Mouse (Mus musculus): ENCODE data around the gene Adam15. TPM values are rescaled to one million over a fixed set of nuclear protein-coding genes. Genes with fewer than 3 reads are reported as not detected.

The Adam15 gene
- total RNA-seq (2023) = 100 and 106 TPM in 2 replicates

DNA sequence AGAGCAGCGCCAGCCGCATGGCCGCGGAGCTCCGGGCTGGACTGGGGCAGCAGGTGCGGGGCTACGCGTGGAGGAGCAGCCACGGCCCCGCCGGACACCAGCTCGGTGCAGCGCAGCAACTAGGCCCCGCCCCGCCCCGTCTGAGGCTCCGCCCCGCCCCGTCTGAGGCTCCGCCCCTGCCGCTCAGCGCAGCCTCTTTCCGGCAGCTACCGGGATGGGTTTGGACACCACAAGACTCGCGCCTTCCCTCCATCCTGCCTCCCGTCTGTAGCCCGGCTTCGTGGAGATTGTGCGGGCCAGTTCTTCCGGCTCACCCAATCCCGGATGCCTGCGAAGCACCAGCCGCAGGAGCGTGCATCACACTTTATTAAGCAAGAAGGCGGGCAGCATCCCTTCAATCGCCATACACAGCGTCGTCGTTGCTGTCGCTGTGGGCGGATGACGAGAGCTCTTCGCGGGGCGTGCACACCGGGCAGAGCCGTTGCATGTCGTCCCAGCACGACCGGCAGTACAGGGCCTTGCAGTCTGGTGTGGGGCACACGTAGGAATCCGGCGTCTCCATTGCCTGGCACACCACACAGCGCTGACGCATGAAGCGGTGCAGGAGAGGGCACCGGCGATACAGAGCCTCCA lies at the start of gene Adam15:
Gene Adam15 (minus strand): TSS at position 128 of the 633 bp plus-strand sequence.

DNA sequence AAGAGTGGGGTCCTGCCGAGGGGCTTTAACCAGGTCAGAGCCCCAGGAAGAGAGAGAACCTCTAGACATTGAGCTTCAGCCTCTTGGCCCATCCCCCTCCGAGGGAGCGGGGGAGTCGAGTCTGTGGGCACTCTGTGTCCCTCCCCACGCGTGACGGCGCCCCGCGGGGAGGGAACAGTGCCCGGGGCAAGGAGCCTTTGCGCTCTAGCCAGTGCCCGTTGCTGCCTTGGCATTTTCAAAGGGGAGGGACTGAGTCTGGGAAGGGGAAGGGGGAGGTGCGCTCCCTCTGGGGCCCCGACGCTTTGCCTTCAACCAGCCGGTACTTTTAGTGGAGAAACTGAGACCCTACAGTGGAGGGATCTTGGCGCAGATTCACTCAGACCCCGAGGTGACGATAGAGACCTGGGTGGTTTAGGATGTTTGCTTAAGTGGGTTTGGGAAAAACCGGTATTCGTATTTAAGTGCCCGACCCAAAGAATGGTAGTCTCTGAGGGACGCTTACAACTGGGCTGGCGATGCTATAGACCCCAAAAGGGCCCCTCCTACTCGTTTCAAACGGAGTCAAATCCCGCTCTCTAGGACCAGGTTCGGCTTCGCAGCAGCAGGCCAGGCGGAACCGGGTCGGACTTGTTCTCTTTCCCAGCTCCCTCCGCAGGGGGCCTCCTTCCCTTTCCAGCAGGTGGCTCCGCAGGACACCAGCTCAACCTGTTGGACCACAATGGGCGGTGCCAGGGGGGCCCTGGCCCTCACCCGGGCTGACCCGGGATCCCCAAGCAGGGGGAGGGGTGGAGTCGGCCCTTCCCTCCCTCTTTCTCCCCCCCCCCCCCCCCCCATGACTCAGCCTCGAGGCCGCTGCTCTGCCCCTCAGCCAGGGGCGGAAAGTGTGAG lies 44.5 kb upstream of the Adam15 start, which contains the start of gene Zbtb7b:
Gene Zbtb7b (minus strand): TSS at position 771 of the 888 bp plus-strand sequence.

DNA sequence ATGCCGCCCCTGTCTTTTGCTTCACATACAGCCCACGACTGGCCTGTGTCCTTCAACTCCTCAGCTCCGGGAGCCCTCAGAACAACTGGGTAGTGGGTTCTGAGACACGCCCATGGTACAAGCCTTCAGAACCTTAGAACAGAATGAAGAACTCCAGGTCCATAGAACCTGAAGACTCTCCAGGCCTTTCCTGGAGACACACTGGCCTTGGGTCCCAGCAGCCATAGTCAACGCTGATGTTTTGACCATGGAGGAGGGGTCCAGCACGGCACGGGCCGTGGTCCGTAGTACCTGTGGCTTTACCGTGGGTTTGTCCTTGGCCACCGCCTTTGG lies 15.3 kb upstream of the Adam15 start, which contains the start of gene Dcst1:
Gene Dcst1 (minus strand): TSS at position 101 of the 333 bp plus-strand sequence.

DNA sequence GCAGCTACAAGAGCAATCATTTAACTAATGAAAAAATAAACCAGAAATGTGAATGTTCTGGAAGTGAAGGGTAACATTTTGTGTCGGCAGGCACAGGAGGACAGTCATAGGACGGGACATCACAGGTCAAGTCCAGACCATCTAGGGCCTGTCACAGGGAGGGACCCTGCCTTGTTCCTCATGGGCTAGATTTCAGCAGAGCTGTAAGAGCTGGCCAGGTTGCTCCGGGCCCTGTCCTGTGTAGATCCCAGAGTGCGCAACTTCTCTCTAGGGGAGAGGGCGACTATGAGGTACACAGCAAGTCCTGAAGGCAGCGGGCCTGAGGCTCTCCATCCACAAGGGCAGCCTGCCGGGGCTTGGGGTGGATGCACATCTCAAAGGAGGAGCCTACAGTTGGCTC lies 11.9 kb upstream of the Adam15 start, which contains the start of gene Dcst2:
Gene Dcst2 (plus strand): TSS at position 301 of the 400 bp plus-strand sequence.

DNA sequence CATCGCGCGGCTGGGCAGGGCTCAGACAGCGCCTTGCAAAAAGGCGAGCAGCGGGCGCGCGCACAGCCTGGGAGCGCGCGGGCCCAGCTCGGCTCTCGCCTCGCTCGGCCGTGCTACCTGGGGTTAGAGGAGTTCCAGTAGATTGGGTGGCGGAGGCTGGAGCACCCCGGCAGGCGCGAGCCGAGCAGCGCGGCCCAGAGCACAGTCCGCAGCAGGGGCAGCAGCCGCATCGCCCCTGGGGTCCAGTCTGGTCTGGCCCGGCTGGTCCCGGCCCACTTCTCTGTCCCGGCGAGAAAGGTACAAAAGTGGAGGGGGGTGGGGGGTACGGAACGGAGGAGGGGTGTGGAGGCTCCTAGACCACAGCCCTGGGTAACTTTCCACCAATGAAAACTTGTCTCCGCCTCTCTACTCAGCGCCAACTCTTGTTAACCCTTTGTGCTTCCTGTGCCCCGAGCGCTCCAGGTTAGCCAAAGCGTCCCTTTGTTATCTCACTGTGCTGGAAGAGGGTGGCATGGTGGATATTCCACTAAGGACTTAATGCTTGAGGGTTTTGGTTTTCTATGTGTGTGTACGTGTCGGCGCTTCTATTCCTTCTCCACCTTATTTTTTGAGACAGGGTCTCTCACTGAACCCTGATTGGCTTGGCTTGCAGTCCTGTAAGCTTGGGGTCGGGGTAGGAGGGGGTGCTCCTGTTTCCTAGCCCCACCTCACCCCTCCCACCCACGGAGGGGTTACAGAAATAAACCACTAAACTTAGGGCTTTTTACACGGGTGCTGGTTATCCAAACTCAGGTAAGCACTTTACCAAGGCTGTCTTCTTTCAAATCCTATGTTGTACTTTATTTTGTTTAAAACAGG lies 11.8 kb downstream of the Adam15 start, which contains the start of gene Efna4:
Gene Efna4 (minus strand): TSS at position 308 of the 858 bp plus-strand sequence.

DNA sequence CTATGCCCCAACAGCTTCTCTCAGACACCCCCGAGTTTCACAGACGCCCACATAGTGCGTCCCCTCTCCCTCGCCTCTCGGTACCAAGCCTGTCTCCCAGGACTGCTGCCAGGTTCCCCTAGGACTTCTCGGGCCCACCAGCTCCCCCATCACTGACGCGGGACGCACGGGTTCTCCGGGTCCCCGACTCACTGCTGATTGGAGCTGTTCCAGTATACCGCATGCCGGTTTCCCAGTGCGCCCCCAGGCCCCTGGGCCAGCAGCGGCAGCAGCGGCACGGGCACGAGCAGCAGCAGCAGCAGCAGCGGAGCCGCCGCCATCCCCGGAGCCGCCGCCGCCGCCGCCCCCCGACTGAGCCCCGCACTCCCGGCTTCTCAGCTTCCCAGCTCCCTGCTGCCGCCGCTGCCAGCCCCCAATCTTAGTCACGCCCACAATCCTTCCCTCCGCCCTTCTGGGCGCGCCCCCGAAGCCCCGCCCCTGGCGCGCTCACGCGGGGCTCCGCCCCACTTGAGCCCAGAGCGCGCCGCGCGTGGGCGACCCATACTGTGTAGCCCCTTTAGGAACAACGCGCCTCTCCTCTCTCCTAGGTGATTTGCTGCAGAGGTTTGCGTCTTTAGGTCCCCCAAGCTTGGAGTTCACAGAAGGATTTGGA lies 27.2 kb downstream of the Adam15 start, which contains the start of gene Efna3:
Gene Efna3 (minus strand): TSS at position 452 of the 652 bp plus-strand sequence.

Other genes with a start within 250 kb of the Adam15 start
- gene Gm43738, start 248.9 kb downstream of the Adam15 start, total RNA-seq (2023) = not detected in 2 replicates
- gene Fdps, start 248.0 kb downstream of the Adam15 start, total RNA-seq (2023) = 19.3 and 28.2 TPM in 2 replicates
- gene Pklr, start 213.9 kb downstream of the Adam15 start, total RNA-seq (2023) = 0.32 and 1.0 TPM in 2 replicates
- not detected in 2 replicates for gene Hcn3, start 189.8 kb downstream of the Adam15 start, total RNA-seq (2023)
- 52.6 and 57.6 TPM in 2 replicates for gene Clk2, start 185.2 kb downstream of the Adam15 start, total RNA-seq (2023)
- 34.0 and 35.9 TPM in 2 replicates for gene Scamp3, start 172.5 kb downstream of the Adam15 start, total RNA-seq (2023)
- gene Fam189b, start 166.9 kb downstream of the Adam15 start, total RNA-seq (2023) = 5.8 and 6.9 TPM in 2 replicates
- 78.7 and 83.6 TPM in 2 replicates for gene Gba, start 147.1 kb downstream of the Adam15 start, total RNA-seq (2023)
- gene Thbs3, start 134.8 kb downstream of the Adam15 start, total RNA-seq (2023) = 1.1 and 1.2 TPM in 2 replicates
- 50.5 and 53.4 TPM in 2 replicates for gene Mtx1, start 122.9 kb downstream of the Adam15 start, total RNA-seq (2023)
- not detected in 2 replicates for gene Muc1, start 120.9 kb downstream of the Adam15 start, total RNA-seq (2023)
- 29.1 and 52.6 TPM in 2 replicates for gene Krtcap2, start 104.0 kb downstream of the Adam15 start, total RNA-seq (2023)
- 0.41 and 0.88 TPM in 2 replicates for gene Trim46, start 103.7 kb downstream of the Adam15 start, total RNA-seq (2023)
- gene Dpm3, start 90.6 kb downstream of the Adam15 start, total RNA-seq (2023) = 32.9 and 36.0 TPM in 2 replicates
- 16.1 and 18.9 TPM in 2 replicates for gene Slc50a1, start 79.4 kb downstream of the Adam15 start, total RNA-seq (2023)
- not detected in 2 replicates for gene Efna1, start 68.9 kb downstream of the Adam15 start, total RNA-seq (2023)
- not detected in 2 replicates for gene Efna3, start 27.0 kb downstream of the Adam15 start, total RNA-seq (2023)
- not detected in 2 replicates for gene Efna4, start 12.0 kb downstream of the Adam15 start, total RNA-seq (2023)
- not detected in 2 replicates for gene Dcst2, start 12.0 kb upstream of the Adam15 start, total RNA-seq (2023)
- gene Dcst1, start 15.3 kb upstream of the Adam15 start, total RNA-seq (2023) = not detected in 2 replicates
- 127 and 136 TPM in 2 replicates for gene Zbtb7b, start 44.8 kb upstream of the Adam15 start, total RNA-seq (2023)
- not detected in 2 replicates for gene Lenep, start 52.8 kb upstream of the Adam15 start, total RNA-seq (2023)
- gene Flad1, start 61.9 kb upstream of the Adam15 start, total RNA-seq (2023) = 10.6 and 12.5 TPM in 2 replicates
- gene Cks1b, start 68.4 kb upstream of the Adam15 start, total RNA-seq (2023) = 34.9 and 36.5 TPM in 2 replicates
- 111 and 115 TPM in 2 replicates for gene Shc1, start 68.4 kb upstream of the Adam15 start, total RNA-seq (2023)
- gene Pygo2, start 80.2 kb upstream of the Adam15 start, total RNA-seq (2023) = 38.4 and 48.7 TPM in 2 replicates
- 159 and 187 TPM in 2 replicates for gene Pbxip1, start 86.7 kb upstream of the Adam15 start, total RNA-seq (2023)
- 4.6 and 10.3 TPM in 2 replicates for gene Pmvk, start 104.5 kb upstream of the Adam15 start, total RNA-seq (2023)
- 0.25 and 0.32 TPM in 2 replicates for gene Kcnn3, start 170.2 kb upstream of the Adam15 start, total RNA-seq (2023)

Measured in neutrophil, adult 65 days (primary cell).